Mouse (Mus musculus): ENCODE measurements around the gene Slc27a1. TPM values are rescaled to one million over a fixed set of nuclear protein-coding genes. Genes with fewer than 3 reads are reported as not detected.
"Not testable (repeated sequence)": the region's sequence is repeated elsewhere in the genome, so short reads cannot be mapped to it uniquely, and the experiment has no call there.

Slc27a1 gene
- total RNA-seq (2021), result 100 to 1,000 TPM; 110 to 111 TPM
- long read RNA-seq, experiment 1, transcript Slc27a1-207 (13 exons, 2,730 nt), result major isoform, 28 of 161 reads
- long read RNA-seq, experiment 1, partial matches to known transcripts, result 50 of 161 reads
- long read RNA-seq, experiment 1, other reads (novel, unspliced or antisense), result 78 of 161 reads
- long read RNA-seq, experiment 2, transcript Slc27a1-201 (14 exons, 2,795 nt), result minor isoform, 7 of 366 reads
- long read RNA-seq, experiment 2, transcript Slc27a1-205 (11 exons, 3,207 nt), result minor isoform, 8 of 366 reads
- long read RNA-seq, experiment 2, transcript Slc27a1-207 (13 exons, 2,730 nt), result major isoform, 41 of 366 reads
- long read RNA-seq, experiment 2, partial matches to known transcripts, result 118 of 366 reads
- long read RNA-seq, experiment 2, other reads (novel, unspliced or antisense), result 192 of 366 reads

GRCm38 (mm10) chr8:71568387-71568937, at the start of gene Slc27a1:
TSS of gene Slc27a1 (plus strand) at chr8:71568882.
- DNase-seq (ENCODE audit: low spot score in 2 of 2), result peak; percentile 45 to 71

DNA sequence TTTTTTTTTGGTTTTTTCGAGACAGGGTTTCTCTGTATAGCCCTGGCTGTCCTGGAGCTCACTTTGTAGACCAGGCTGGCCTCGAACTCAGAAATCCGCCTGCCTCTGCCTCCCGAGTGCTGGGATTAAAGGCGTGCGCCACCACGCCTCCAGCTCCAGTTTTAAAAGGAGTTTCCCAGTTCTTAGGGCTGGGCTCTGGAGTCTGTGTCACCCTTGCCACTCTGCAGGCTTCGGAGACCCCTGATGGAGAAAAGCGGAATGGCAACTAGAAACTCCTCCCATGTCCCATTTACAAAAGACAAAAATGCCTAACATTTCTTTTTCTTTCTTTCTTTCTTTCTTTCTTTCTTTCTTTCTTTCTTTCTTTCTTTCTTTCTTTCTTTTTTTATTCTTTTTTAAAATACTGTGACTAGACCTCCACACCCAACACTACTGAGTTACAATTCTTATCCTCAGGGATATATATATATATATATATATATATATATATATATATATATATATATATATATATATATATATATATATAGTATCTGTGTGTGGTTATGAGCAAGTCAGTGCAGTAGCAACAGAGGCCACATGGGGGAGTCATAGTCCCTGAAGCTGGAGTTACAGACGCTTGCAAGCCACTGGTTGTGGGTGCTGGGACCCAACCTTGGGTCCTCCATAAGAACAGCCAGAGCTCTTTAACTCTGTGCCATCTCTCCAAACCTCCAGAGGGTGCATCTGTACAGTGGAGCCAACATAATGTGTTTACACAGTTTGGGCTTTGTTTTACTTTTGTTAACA, 49.5 kb upstream of the Slc27a1 start:
- not testable (repeated sequence) for DNase-seq (ENCODE audit: low spot score in 2 of 2)

DNA sequence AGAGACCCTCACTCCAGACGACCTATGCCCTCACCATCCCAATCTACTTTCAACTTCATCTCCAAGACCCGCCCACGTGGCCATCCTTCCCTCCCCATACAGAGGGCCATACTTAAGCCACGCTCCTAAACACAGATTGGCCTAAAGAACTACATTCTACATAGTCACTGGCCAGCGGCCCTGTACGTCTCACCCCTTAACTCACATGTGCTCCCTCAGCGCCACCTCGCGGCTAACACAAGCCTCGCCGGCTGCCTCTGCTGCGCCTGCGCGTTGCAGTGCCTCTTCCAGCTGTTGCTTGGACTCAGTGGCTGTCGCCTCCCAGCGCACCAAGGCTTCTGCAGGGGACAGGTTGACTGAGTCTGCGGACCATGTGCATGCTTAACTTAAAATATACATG, 47.0 kb upstream of the Slc27a1 start:
- DNase-seq (ENCODE audit: low spot score in 2 of 2), result peak; percentile 93 to 94

- DNase-seq (ENCODE audit: low spot score in 2 of 2), result no peak
Measured at GRCm38 (mm10) chr8:71525226-71526050, 43.2 kb upstream of the Slc27a1 start, which contains the start of gene Ccdc194. TSS of gene Ccdc194 (minus strand) at chr8:71525711.

GRCm38 (mm10) chr8:71526272-71526671, 42.4 kb upstream of the Slc27a1 start:
- no peak for DNase-seq (ENCODE audit: low spot score in 2 of 2)

- no peak for DNase-seq (ENCODE audit: low spot score in 2 of 2)
Measured at GRCm38 (mm10) chr8:71527162-71527870, 41.4 kb upstream of the Slc27a1 start.

DNA sequence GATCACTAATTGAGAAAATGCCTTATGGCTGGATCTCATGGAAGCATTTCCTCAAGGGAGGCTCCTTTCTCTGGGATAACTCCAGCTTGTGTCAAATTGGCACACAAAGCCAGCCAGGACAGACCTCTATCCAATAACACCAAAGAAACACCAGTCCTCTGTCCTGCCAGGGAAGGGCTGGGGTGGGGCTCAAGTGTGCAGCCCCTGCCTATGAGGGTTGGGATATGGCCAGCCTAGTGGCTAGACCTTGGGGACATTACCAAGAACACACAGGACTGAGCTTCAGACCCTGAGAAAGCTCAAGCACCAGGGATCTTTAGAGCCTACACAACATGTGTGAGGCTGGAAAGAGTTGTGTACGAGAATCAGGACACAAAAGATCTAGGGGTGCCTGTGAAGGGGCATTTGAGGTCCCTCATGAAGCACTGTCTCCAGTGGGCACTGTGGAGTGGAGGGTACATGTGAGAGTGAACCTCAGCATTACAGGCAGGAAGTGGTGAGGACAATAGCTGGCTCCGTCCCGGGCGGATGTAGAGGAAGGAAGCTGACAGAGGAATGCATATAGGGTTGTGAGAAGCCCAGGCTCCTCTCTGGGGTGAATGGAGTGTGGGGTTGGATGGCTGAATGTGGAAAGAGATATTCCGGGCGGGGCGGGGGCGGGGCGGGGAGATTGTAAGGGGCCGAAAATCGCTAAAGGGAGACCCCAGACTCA, 40.2 kb upstream of the Slc27a1 start:
- no peak for DNase-seq (ENCODE audit: low spot score in 2 of 2)

DNA sequence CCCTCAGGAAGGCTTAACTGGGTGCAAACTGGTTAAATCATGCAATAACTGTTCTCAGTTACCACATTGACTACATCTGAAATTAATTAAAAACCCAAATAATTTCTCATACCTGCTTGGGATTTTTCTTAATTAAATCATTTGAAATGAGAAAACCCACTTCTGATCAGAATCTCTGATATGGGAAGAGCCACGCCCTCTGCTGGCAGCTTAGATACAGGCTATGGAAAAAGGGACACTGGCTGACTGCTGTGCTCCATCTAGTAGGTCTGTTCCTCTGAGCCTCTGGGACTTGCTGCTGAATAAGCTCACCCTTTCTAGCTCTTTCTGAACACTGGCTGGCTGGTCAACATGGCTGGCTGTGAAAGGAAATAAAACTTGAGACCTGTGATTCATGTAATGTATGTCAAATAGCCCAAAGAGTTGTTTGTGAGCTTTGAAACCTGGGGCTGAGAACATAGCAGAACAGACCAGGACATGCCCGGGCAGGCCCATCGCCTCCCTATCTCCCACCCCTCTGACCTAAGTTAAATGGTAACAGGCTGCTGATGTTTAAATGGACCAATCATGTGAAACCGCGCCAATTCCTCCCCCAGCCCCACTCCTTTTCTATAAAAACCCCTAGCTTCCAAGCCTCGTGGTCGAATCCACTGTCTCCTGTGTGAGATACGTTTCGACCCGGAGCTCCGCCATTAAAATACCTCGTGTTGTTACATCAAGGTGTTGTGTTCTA, 37.8 kb upstream of the Slc27a1 start:
- DNase-seq (ENCODE audit: low spot score in 2 of 2), result not testable (repeated sequence)

- no peak for DNase-seq (ENCODE audit: low spot score in 2 of 2)
Measured at GRCm38 (mm10) chr8:71534263-71534810, 34.3 kb upstream of the Slc27a1 start.

- DNase-seq (ENCODE audit: low spot score in 2 of 2), result no peak
Measured at GRCm38 (mm10) chr8:71535663-71536062, 33.0 kb upstream of the Slc27a1 start.

GRCm38 (mm10) chr8:71537028-71537867, 31.4 kb upstream of the Slc27a1 start, which contains the start of gene Bst2:
TSS of gene Bst2 (minus strand) at chr8:71537456.
- peak; percentile 58 to 77 for DNase-seq (ENCODE audit: low spot score in 2 of 2)

DNA sequence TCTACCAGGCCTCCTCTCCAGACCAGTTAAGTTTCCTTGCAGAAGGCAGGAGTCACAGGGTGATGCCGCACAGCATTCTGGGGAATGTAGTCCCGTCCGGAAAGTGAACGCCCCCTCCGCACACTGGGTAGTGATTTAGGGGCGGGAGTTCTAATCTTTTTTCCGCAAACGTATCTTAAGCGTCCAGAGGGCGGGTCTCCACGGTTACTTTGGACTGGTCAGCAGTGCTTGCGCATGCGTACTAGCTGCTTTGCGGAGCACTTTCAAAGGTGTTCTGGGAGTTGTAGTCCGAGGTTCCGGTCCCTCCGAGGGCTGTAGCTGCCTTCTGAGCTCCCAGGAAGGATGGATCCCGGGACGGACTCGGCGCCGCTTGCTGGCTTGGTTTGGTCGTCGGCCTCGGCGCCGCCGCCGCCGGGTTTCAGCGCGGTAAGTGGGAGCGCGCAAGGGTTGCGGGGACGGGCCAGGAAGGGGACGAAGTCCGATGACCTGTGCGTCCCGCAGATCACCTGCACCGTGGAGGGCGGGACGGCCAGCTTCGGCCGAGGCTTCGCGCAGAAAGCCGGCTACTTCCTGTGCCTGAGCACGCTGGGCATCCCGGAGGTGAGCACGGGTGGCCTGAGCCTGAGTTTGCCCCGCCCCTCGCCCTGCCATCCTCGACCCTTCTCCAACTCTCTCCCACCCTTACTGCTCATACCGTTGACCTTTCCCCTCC, 25.9 kb upstream of the Slc27a1 start, which contains the start of gene Mvb12a:
Mvb12a (plus strand) TSS at position 291 of the 712 bp plus-strand sequence.
- peak; percentile 71 to 93 for DNase-seq (ENCODE audit: low spot score in 2 of 2)

DNA sequence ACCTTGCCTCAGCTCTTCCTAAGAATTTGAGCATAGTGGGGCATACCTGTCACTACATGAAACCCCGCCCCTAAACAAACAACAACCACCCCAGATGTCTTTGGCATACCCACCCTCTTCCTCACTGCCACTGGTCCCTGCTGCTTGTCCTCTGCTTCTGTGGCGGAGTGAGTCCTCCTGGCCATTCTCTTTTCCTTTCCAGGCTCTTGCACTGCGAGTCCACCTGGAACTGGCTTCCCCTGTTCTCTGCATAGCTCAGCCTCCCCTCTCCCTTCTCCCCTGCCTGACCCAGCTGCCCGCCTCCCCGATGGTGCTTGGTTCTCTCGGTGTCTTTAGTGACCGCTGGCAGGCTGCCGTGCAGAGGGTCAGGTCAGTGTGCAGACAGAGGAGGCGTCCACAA, 24.9 kb upstream of the Slc27a1 start:
- no peak for DNase-seq (ENCODE audit: low spot score in 2 of 2)

- no peak for DNase-seq (ENCODE audit: low spot score in 2 of 2)
Measured at GRCm38 (mm10) chr8:71545053-71545452, 23.6 kb upstream of the Slc27a1 start.

DNA sequence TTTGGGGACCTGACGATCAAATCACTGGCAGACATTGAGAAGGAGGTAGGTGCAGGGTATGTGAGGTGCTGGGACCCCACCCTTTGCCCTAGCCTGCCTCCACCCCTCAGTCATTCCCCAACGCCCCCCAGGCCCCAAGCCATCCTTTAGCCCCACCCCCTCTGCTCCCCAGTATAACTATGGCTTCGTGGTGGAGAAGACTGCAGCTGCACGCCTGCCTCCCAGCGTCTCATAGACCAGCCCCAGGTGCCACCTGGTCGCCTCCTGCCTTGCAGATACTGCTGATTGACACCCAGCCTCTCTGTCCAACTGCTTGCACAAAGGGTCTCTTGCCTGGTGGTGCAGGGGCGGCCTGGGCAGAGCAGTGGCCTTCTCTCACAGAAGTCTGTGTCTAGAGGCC, 21.1 kb upstream of the Slc27a1 start:
- no peak for DNase-seq (ENCODE audit: low spot score in 2 of 2)

GRCm38 (mm10) chr8:71550754-71551153, 17.9 kb upstream of the Slc27a1 start:
- DNase-seq (ENCODE audit: low spot score in 2 of 2), result no peak

DNA sequence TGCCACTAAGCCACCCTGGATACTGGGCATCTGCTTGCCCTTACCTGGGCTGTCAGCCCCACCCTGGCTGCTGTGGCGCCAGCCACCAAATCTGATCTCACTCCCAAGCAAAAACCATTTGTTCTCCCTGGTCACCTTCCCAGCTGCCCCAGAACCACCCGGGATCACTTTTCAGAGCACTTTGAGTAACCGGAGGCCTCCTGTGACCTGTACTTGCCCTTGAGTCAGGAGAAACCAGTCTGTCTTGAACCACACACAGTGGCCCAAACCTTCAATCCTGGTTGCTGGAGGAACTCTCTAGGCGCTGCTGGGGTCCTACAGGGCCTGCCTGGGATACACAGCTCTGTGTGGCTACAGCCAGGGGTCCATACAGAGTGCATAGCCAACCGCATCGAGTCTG, 15.9 kb upstream of the Slc27a1 start:
- no peak for DNase-seq (ENCODE audit: low spot score in 2 of 2)
